Mouse (Mus musculus) MEL (cell line): ENCODE results near the gene Tpcn1.

Experiments
- CHD1 ChIP-seq: IDR thresholded peaks from 2 replicates; pipeline ENCODE4 v1.6.1; 2012; ENCODE audit warnings: low read depth, mild to moderate bottlenecking, inconsistent platforms, low read length, improper control_type of control experiment
- EP300 ChIP-seq, 2 experiments: IDR thresholded peaks; 2 replicates each; pipeline ENCODE4 v1.6.1; 2011; ENCODE audit warnings: improper control_type of control experiment in 2 of 2, low read length in 2 of 2, low read depth in 1 of 2, mild to moderate bottlenecking in 1 of 2
- POLR2A ChIP-seq, 2 experiments: IDR thresholded peaks; 2 replicates each; pipeline ENCODE4 v1.6.1; 2011 to 2012; ENCODE audit warnings: low read length in 2 of 2, mild to moderate bottlenecking in 2 of 2, control low read depth in 1 of 2, improper control_type of control experiment in 1 of 2, low read depth in 1 of 2, moderate library complexity in 1 of 2; ENCODE audit not compliant: control insufficient read depth in 1 of 2, insufficient read depth in 1 of 2, poor library complexity in 1 of 2

DNA sequence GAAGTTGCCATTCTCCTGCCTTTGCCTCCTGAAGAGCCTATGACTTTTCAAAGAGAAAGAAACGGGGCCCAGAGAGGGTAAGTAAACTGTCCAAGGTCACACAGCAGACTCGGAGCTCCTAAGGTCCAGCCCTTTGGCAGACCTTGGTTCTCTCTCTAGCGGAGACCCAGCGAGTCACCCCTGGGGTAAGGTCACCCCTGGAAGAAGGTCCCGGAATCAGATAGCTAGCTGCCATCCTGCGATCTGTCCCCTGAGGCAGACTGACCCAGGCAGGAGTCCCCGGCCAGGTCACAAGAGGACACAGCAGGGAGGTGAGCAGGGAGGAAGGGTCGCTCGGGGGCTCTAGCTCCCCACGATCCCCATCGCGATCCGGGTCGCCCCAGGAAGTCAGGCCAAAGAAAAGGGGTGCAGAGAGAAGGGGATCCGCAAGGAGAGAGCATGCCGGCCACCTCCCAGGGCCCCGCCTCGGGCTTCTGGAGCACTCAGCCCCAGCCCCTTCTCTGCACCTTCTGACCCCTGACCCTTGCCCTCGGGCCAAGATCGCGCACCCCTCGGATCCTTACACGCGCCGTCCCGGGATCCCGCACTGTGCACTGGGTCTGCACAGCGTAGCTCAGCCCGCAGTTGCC, 419 bp downstream of the Tpcn1 start:
- TF ChIP-seq POLR2A (IDR thresholded peaks at IDR 0.05; ENCODE audit: control insufficient read depth in 1 of 2, insufficient read depth in 1 of 2, low read depth in 1 of 2, low read length in 2 of 2, poor library complexity in 1 of 2) (no peak), CHD1 (no peak), EP300 (IDR thresholded peaks at IDR 0.05; ENCODE audit: low read depth in 1 of 2, low read length in 2 of 2) (no peak)
